Mouse (Mus musculus): Measurements from ENCODE around the gene Timm22.
A peak's percentile ranks its signal among the peaks of the same experiment; 100 is the strongest.

The Timm22 gene

DNA sequence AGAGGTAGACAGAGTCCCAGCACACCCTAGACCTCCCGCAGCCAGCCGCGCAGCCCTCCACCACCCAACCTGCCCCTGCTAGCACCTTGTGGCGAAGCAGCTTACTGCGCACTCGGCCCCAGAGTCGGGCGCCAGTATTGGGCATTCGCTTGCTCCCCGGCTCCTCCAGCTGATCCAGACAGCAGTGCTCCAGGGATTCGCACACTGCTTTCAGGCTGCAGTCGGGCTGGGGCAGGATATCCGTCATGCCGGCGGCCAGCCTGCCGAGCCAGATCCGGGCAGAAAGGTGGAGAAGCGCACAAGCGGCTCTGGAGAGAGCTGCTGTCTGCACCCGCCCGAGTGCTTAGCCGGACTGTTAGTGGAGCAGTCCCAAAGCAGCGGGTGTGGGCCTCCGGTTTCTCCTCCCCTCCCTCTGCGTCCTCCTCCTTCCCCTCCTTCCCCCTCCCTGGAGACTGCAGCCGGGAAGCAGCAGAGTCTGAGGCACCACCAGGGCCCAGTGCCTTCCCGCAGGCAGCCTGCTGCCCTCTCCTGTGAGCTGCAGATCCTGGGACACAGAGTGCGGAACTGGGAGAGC is 30.2 kb downstream of the Timm22 start:
- no peak for DNase-seq

DNA sequence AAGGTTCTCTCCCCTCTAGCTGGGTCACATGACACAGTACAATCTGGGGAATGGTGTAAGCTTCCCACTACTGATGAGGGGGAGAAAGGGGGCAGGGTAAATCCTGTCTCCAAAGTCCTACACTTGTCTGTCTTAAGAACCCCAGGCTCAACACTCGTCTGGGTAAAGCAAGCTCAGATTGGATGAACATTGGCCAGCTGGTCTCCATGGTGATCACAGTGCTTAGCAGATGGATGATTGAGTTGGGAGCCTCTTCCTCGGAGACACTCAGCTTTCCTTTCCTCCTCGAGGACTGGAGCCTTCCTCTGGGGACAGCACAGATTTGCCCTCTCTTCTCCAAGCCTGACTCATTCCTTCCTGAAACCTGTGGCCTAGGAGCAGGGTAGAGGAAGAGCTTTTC is 32.9 kb downstream of the Timm22 start:
- no peak for DNase-seq

DNA sequence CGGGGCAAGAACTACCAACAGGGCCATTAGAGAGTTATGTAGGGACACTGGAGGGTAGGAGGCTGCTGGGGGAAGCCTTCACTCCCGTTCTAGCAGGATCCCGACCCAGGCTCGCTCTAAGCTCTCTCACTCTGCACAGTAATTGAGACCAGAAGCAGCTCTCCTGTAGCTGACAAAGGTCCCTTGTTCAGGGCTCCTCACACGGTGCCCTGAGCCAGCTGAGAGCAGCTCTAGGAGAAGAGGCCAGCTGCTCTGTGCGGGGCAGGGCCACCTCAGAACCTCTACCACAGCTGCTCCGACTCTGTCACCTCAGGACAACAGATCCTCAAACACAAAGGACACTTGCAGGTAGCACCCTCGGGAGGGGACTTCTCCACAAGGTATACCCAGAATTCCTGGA is 38.7 kb downstream of the Timm22 start:
- DNase-seq = no peak

DNA sequence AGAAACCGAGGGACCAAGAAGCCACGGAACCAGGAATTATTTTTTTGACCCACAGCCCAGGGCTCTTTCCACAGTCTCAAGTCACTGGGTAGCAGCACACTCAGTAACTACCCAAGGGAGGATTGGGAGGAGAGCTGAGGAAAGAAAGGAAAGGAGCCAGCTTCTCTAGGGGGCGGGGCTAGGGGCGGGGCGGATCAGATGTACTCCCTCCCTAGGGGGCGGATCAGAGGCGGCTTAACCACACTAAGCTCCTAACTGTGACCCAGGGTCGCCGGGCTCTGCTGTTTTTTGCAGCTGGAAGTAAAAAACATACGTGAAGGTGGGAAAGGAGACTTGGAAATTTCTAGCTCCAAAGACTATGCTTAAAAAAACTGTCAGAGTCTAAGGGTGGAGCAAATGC is 39.5 kb downstream of the Timm22 start:
- no peak for DNase-seq

DNA sequence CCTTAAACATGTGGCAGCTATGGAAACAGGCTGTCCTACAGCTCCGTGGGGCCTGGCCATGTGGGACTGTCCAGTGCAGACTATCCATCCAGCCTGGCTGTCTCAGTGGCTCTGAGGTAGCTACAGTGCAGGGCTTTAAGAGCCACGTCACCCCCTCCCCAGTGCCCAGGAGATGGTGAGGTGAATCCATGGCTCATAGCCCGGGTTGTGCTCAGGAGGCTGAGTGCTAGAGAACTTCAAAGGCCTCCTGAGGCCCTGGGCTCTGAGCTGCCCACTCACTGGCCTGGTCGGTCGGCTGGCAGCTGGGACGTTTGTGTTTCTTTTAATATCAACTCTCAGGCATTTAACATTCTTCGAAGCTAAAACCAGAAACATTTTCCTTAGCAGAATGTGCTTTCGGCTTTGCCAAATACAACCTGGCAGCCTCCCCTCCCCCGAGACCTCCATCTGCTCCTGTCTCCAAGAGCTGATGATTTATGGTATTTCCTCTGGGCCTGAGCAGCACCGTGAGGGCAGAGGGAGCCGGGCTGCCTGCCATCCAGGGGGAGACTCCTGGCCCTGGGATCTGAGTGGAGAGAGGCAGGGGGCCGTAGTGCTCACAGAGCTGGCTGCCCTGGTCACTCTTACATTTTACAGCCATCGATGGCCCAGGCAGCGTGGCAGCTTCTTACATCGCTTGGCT is 42.9 kb downstream of the Timm22 start:
- peak; percentile 47 for DNase-seq

DNA sequence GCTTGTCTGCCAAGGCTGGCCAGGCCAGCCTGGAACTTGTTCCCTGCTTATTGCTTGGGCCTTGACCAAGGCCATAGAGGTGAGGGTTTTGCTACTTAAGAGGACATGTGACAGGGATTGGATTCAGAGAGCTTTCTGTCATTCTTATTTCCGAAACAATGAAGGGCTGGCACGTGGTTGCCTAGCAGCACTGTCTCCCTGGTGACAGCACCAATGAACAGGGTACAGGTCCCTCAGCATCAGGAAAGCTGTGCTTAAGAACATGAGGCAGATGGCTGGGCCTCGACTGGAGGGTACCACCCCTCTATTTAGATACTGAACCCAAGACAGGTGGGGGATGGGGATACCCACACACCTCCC is 43.4 kb downstream of the Timm22 start:
- no peak for DNase-seq

DNA sequence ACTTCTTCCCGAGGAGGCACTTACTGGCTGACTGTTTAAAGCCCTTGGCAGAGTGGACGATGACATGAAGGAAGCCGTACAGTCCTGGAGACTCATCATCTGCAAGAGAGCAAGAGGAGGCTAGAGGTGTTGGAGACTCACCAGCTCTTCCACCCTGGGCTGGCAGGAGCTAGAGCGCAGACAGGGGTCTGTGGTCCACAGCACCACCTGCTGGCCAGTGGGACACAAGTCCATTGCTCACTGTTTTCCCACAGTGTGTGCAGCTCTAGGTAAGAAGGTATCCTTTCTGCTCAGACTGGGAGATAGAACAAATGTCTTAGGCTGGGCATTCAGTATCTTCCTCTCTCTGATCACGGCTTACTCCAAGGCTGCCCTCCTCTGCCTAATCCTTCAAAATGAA is 47.7 kb downstream of the Timm22 start:
- DNase-seq = peak; percentile 46

DNA sequence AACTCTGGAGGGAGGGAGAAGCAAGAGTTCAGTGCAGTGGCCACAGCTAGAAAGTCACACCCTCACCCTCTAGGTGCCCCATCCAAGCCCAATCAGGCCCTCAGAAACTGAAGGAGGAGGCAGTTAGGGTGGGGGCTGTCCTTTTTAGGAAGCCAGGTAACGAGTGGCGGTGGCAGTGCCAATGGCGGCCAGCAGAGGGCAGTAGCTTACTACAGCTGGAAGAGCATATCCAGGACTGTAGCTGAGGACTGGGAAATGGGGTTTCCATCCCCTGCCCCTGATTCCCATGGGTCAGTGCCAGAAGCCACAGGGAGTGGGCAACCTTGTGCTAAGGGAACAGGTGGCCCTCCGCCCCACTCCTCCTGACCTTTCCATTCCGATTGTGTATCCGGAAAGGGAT is 49.5 kb downstream of the Timm22 start:
- DNase-seq = peak; percentile 79

GRCm38 (mm10) chr11:76456897-76457296 is 50.1 kb downstream of the Timm22 start:
- DNase-seq = no peak

DNA sequence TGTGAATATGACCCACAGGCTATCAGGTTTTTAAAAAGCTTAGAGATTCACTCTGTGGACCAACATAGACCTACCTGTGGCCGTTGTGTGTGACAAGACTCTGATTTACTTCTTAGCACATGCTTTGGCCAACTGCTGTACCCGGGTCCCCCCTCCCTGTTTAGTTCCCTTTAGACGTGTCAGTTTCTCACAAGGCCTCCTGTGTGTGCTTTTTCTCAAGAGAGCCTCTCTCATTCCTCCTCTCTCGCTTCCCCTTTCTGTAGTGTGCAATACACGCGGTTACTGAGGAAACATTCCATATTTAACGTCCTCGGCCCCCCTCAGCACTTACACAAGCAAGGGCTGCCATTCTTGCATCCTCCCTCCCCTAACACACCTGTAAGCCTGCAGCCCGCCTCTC is 52.0 kb downstream of the Timm22 start:
- no peak for DNase-seq

DNA sequence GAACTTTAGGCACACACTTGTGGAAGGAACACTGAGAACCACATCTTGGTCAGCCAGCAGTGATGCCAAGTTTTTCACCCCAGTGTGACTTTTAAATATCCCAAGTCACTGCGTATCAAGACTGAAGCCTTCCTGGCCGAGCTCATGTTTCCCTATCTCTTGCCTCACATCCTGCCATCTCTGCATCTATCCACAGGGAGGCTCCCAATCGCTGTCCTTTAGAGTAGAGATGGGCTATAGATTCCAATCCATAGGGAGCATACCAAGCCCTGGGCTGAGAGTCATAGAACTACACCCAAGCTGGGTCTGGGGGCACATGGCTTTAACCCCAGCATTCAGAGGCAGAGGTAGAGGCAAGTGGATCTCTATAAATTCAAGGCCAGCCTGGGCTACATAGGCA is 52.7 kb downstream of the Timm22 start:
- DNase-seq = no peak

DNA sequence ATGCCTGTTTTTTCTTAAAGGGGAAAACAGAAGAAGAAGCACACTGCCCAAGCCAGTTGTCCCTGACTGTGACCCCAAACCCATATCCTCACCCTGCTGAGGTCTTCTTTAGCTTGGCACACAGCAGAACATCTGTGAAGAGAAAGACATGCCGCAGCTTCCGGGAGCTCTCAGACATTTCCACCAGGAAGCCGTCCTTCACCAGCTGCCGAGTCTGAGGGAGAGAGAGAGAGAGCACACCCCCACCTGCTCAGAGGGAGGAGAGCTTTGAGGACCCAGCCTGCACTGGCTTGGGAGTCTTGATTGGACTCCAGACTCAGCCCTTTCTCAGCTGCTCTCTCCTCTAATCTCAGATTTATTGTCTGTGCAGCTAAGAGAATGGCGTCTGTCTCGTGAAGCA is 54.4 kb downstream of the Timm22 start:
- no peak for DNase-seq

DNA sequence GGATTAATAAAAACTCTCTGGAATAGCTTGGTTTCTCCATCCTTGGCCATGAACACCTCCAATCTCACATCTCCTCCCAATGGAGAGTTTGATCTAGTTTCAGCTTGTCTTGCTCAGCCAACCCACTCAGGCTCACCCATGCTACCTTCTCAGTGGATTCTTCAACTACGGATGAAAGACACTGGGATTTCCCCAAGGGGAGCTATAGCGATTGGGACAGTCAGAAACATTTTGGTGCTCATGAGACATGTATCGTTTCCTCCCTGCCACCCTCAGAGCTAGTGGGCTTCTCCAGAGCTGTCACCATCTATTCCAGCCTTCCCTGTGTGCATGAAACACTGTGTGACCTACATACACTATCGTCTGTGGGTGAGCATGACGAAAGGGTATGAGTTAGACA is 54.9 kb downstream of the Timm22 start:
- DNase-seq = no peak

GRCm38 (mm10) chr11:76465879-76466278 is 59.1 kb downstream of the Timm22 start:
- no peak for DNase-seq
